Mouse (Mus musculus) E14TG2a.4 (cell line): ENCODE results near the gene Mtg1.

Source experiments
- CTCF ChIP-seq: conservative IDR thresholded peaks from 2 replicates; pipeline ENCODE4 v1.5.1; 2014; ENCODE audit warnings: low read length
- NANOG ChIP-seq: IDR thresholded peaks from 2 replicates; pipeline ENCODE4 v1.6.1; 2014; ENCODE audit warnings: borderline replicate concordance, low read length, mixed read lengths
- POU5F1 ChIP-seq: IDR thresholded peaks from 2 replicates; pipeline ENCODE4 v1.6.1; 2014; ENCODE audit warnings: low read length, borderline replicate concordance

GRCm38 (mm10) chr7:140111943-140112342 lies 25.4 kb upstream of the Mtg1 start:
- no peak for TF ChIP-seq POU5F1
- no peak for TF ChIP-seq CTCF
- TF ChIP-seq NANOG = no peak
